Mouse (Mus musculus): ENCODE measurements at regions not wholly inside any gene's neighbourhood (a gene's known extent, or its start where the extent isn't known, plus 50 kb on each side); places are given as distances from the start of the nearest gene placed in this dataset.
A peak's percentile ranks its signal among the peaks of the same experiment; 100 is the strongest.

- no peak for DNase-seq (ENCODE audit: low spot score in 2 of 2)
Measured at GRCm38 (mm10) chr13:53805872-53806271, 249.6 kb downstream of the Drd1 start.

GRCm38 (mm10) chr13:53800978-53801377 is 254.5 kb downstream of the Drd1 start:
- DNase-seq (ENCODE audit: low spot score in 2 of 2), result no peak

- DNase-seq (ENCODE audit: low spot score in 2 of 2), result no peak
Measured at GRCm38 (mm10) chr13:53788809-53789208, 266.7 kb downstream of the Drd1 start.

- peak; percentile 46 to 78 for DNase-seq (ENCODE audit: low spot score in 2 of 2)
Measured at GRCm38 (mm10) chr13:53783492-53783891, 272.0 kb downstream of the Drd1 start.

- peak; percentile 33 to 44 for DNase-seq (ENCODE audit: low spot score in 2 of 2)
Measured at GRCm38 (mm10) chr13:53779150-53779549, 276.4 kb downstream of the Drd1 start.

- DNase-seq (ENCODE audit: low spot score in 2 of 2), result no peak
Measured at GRCm38 (mm10) chr13:53776421-53776820, 279.1 kb downstream of the Drd1 start.

- no peak for DNase-seq (ENCODE audit: low spot score in 2 of 2)
Measured at GRCm38 (mm10) chr13:53775687-53776086, 279.8 kb downstream of the Drd1 start.

- DNase-seq (ENCODE audit: low spot score in 2 of 2), result peak; percentile 57 to 61
Measured at GRCm38 (mm10) chr13:53764613-53765243, 290.8 kb downstream of the Drd1 start.

- no peak for DNase-seq (ENCODE audit: low spot score in 2 of 2)
Measured at GRCm38 (mm10) chr13:53757576-53758237, 284.8 kb upstream of the Msx2 start.

GRCm38 (mm10) chr13:53756970-53757530 is 284.2 kb upstream of the Msx2 start:
- DNase-seq (ENCODE audit: low spot score in 2 of 2), result no peak

GRCm38 (mm10) chr13:53755046-53755615 is 282.3 kb upstream of the Msx2 start:
- DNase-seq (ENCODE audit: low spot score in 2 of 2), result no peak

GRCm38 (mm10) chr13:53753049-53753448 is 280.2 kb upstream of the Msx2 start:
- no peak for DNase-seq (ENCODE audit: low spot score in 2 of 2)

- no peak for DNase-seq (ENCODE audit: low spot score in 2 of 2)
Measured at GRCm38 (mm10) chr13:53740981-53741380, 268.1 kb upstream of the Msx2 start.

GRCm38 (mm10) chr13:53739127-53739526 is 266.3 kb upstream of the Msx2 start:
- DNase-seq (ENCODE audit: low spot score in 2 of 2), result no peak

- no peak for DNase-seq (ENCODE audit: low spot score in 2 of 2)
Measured at GRCm38 (mm10) chr13:53734944-53735343, 262.1 kb upstream of the Msx2 start.

GRCm38 (mm10) chr13:53730259-53730902 is 257.5 kb upstream of the Msx2 start:
- DNase-seq (ENCODE audit: low spot score in 2 of 2), result no peak

GRCm38 (mm10) chr13:53729848-53730247 is 257.0 kb upstream of the Msx2 start:
- no peak for DNase-seq (ENCODE audit: low spot score in 2 of 2)

GRCm38 (mm10) chr13:53726031-53726430 is 253.2 kb upstream of the Msx2 start:
- no peak for DNase-seq (ENCODE audit: low spot score in 2 of 2)

- no peak for DNase-seq (ENCODE audit: low spot score in 2 of 2)
Measured at GRCm38 (mm10) chr13:53722881-53723280, 250.0 kb upstream of the Msx2 start.

- no peak for DNase-seq (ENCODE audit: low spot score in 2 of 2)
Measured at GRCm38 (mm10) chr13:53721038-53721463, 248.2 kb upstream of the Msx2 start.

GRCm38 (mm10) chr13:53717582-53717981 is 244.7 kb upstream of the Msx2 start:
- no peak for DNase-seq (ENCODE audit: low spot score in 2 of 2)

GRCm38 (mm10) chr13:53717086-53717485 is 244.2 kb upstream of the Msx2 start:
- no peak for DNase-seq (ENCODE audit: low spot score in 2 of 2)
